Mouse (Mus musculus) spleen, postnatal 0 days (tissue): ENCODE measurements around the gene Gm18336. TPM values are rescaled to one million over a fixed set of nuclear protein-coding genes. Genes with fewer than 3 reads are reported as not detected.

Experiments used
- polyA plus RNA-seq: library from polyadenylated mRNA; unstranded; fragments of >200 nt; fragmentation: Nextera tagmentation; extraction: Ambion mirVana; gene quantifications from 2 replicates; pipeline ENCODE4 v1.2.1, GENCODE M21; 2015

Gene Gm18336
- not detected in 2 replicates for polyA plus RNA-seq

DNA sequence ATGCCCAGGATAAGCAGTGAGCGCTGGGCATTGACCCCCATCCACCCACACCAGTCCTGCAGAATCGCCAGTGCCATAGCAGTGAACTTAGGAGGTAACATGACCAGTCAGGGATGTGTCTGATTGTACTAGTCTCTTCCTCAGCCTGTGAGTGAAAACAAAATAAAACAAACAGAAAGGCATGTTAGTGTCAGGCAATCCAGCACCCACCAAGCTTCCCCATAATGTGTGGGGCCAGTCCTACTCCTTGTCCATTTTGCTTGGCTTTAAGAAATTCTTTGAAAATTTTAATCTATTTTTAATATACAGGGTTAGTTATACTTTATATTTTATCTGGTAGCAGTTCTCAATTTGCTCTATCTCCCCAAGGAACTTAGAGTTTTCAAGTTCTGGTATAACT, at the start of gene Gm18336:
Gene Gm18336 (minus strand): TSS at position 101 of the 400 bp plus-strand sequence.

DNA sequence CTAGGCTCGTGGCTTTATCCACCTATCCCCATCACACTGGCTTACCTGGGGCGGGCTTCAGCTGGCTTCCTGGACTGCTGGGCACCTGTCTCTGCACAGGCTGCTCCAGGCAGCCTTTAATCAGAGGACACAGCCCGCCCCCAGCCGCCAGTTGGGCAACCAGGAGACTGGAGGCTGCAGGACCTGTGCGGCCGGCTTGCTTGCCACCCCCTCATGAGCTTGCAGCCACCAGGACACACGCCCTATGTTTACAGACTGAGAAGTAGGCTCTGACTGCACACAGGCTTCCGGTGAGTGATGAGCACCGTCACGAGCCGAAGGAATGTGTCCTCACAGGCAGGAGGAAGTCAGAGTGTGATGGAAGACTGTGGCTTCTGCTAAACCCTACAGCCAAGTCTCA, 36.7 kb upstream of the Gm18336 start, which contains the start of gene Trex2:
Gene Trex2 (minus strand): TSS at position 93 of the 400 bp plus-strand sequence.

DNA sequence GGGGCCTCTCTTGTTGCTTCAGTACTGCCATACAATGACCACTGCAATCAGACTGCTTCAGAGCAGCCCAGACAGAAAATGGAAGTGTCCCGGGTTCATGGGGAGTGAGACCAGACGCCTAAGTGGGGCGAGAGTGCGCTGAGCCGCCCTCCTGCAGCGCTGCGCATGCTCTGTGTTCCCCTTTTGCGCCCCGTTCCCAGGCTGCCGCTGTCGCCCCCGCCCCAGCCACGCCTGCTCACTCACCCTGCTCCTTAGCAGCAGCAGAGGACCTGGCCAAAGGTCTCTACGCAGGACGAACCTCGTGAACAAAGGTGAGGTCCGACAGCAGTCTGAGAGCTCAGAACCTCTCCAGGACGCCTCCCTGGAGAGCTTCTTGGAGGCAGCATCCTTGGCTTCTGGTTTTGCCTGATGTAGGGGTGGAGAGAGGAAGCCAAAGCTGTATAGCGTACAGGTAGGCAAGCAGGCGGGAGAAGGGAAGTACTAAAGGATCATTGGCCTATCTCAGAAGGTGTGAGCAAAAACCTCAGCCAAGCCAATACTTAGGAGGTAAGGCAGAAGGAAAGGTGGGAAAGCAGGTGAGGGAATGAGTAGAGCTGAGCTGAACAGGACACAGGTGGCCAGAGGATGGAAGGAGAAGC, 12.5 kb upstream of the Gm18336 start, which contains the start of gene Zfp92:
Gene Zfp92 (plus strand): TSS at position 217 of the 638 bp plus-strand sequence.

Other genes with a start within 250 kb of the Gm18336 start
- gene Xlr5b, start 249.9 kb downstream of the Gm18336 start, polyA plus RNA-seq = not detected in 2 replicates
- gene DXBay18, start 249.3 kb downstream of the Gm18336 start, polyA plus RNA-seq = not detected in 2 replicates
- not detected in 2 replicates for gene Spin2d, start 221.7 kb downstream of the Gm18336 start, polyA plus RNA-seq
- 0.99 and 2.5 TPM in 2 replicates for gene Xlr3b, start 206.5 kb downstream of the Gm18336 start, polyA plus RNA-seq
- 3.2 and 4.1 TPM in 2 replicates for gene Xlr4b, start 184.4 kb downstream of the Gm18336 start, polyA plus RNA-seq
- 6.4 and 8.1 TPM in 2 replicates for gene F8a, start 170.4 kb downstream of the Gm18336 start, polyA plus RNA-seq
- 0.48 and 1.4 TPM in 2 replicates for gene Xlr4c, start 155.6 kb downstream of the Gm18336 start, polyA plus RNA-seq
- gene Xlr3c, start 133.3 kb downstream of the Gm18336 start, polyA plus RNA-seq = not detected in 2 replicates
- gene Xlr5a, start 105.8 kb downstream of the Gm18336 start, polyA plus RNA-seq = not detected in 2 replicates
- not detected in 2 replicates for gene Xlr5c, start 105.8 kb downstream of the Gm18336 start, polyA plus RNA-seq
- not detected in 2 replicates for gene Gm45015, start 61.9 kb downstream of the Gm18336 start, polyA plus RNA-seq
- gene Zfp275, start 56.1 kb downstream of the Gm18336 start, polyA plus RNA-seq = 1.9 and 2.4 TPM in 2 replicates
- gene Zfp92, start 12.4 kb upstream of the Gm18336 start, polyA plus RNA-seq = not detected in 2 replicates
- gene Trex2, start 36.6 kb upstream of the Gm18336 start, polyA plus RNA-seq = not detected in 2 replicates
- gene Haus7, start 60.3 kb upstream of the Gm18336 start, polyA plus RNA-seq = 30.2 and 32.9 TPM in 2 replicates
- 80.5 and 93.3 TPM in 2 replicates for gene Bgn, start 84.9 kb upstream of the Gm18336 start, polyA plus RNA-seq
- gene Atp2b3, start 104.3 kb upstream of the Gm18336 start, polyA plus RNA-seq = not detected in 2 replicates
- 0.20 and 0.29 TPM in 2 replicates for gene Dusp9, start 240.7 kb upstream of the Gm18336 start, polyA plus RNA-seq